ENCODE assay signal across 9 mouse cellular contexts in genomic region chr2:72114148-72114559, GRCm38 (mm10).
DNase-seq lines count a peak whose midpoint lies in the region; ATAC-seq and TF ChIP-seq lines count a peak whose summit lies in the region.
"Had no signal": no experiment of that assay in that cellular context is flagged by ENCODE, and none has a peak within 500 bp of the region (broad histone marks: within the 10 kb centered on the region; RNA-seq: fewer than 3 reads in every experiment).

No protein-coding gene starts in this region.

- H3K4me1 ChIP-seq in heart, embryonic 13.5 days, result peaks cover 37% of the 10 kb centered on the region
- peaks cover 28% of the 10 kb centered on the region for H3K4me1 ChIP-seq in heart, embryonic 10.5 days
- 0 out of 2 replicates have a peak, but pooled peaks cover 10% of the 10 kb centered on the region for H3K4me1 ChIP-seq in liver, postnatal 0 days (ENCODE audit: insufficient read depth)
- H3K4me1 ChIP-seq in liver, embryonic 11.5 days (replicated peaks; ENCODE audit: control insufficient read depth, insufficient read depth, low read length), result peaks cover 7% of the 10 kb centered on the region; the same call in 1 of the 2 replicates

- no peaks in the 10 kb centered on the region for H3K9me3 ChIP-seq in heart, embryonic 13.5 days
- no peaks in the 10 kb centered on the region for H3K9me3 ChIP-seq in heart, embryonic 10.5 days
- no peaks in the 10 kb centered on the region for H3K9me3 ChIP-seq in liver, postnatal 0 days (ENCODE audit: low read length)
- H3K9me3 ChIP-seq in liver, embryonic 11.5 days (ENCODE audit: control insufficient read depth, low read length), result no peaks in the 10 kb centered on the region
- H3K9me3 ChIP-seq: embryonic facial prominence, embryonic 13.5 days had no signal

- no peak overlapping the region for H3ac ChIP-seq in myocyte (ENCODE audit: control insufficient read depth, insufficient read length)

- H3K27ac ChIP-seq in heart, embryonic 13.5 days (replicated peaks), result peak overlapping the region; percentile 42; the same call in 1 of the 2 replicates
- H3K27ac ChIP-seq in heart, embryonic 10.5 days, result no peak overlapping the region
- H3K27ac ChIP-seq in liver, postnatal 0 days (ENCODE audit: low read depth), result peak overlapping the region; percentile 36; the same call in 1 of the 2 replicates
- no peak overlapping the region for H3K27ac ChIP-seq in liver, embryonic 11.5 days (ENCODE audit: low read depth, low read length)
- H3K27ac ChIP-seq: embryonic facial prominence, embryonic 13.5 days had no signal

- 67% methylated on average over 4 of the region's 4 CpGs for WGBS in heart, embryonic 13.5 days
- WGBS in heart, embryonic 10.5 days, result 73% methylated on average over 4 of the region's 4 CpGs
- WGBS in liver, postnatal 0 days (ENCODE audit: insufficient replicate concordance), result 59% methylated on average over 4 of the region's 4 CpGs
- 81% methylated on average over 4 of the region's 4 CpGs for WGBS in liver, embryonic 11.5 days

- no peak overlapping the region for H3K4me3 ChIP-seq in heart, embryonic 13.5 days
- H3K4me3 ChIP-seq in heart, embryonic 10.5 days, result no peak overlapping the region
- H3K4me3 ChIP-seq in liver, postnatal 0 days (ENCODE audit: low read depth, low read length), result no peak overlapping the region
- H3K4me3 ChIP-seq in liver, embryonic 11.5 days (ENCODE audit: low read depth, low read length), result no peak overlapping the region
- no peak overlapping the region for H3K4me3 ChIP-seq in myocyte
- H3K4me3 ChIP-seq: embryonic facial prominence, embryonic 13.5 days had no signal

- no peaks in the 10 kb centered on the region; the same call in 1 of the 2 replicates for H3K27me3 ChIP-seq in heart, embryonic 13.5 days (replicated peaks)
- H3K27me3 ChIP-seq in heart, embryonic 10.5 days (ENCODE audit: insufficient read depth, poor library complexity, severe bottlenecking), result no peaks in the 10 kb centered on the region
- no peaks in the 10 kb centered on the region for H3K27me3 ChIP-seq in liver, postnatal 0 days (ENCODE audit: insufficient read depth, low read length)
- no peaks in the 10 kb centered on the region for H3K27me3 ChIP-seq in liver, embryonic 11.5 days (replicated peaks; ENCODE audit: control insufficient read depth, insufficient read depth, low read length)
- no peaks in the 10 kb centered on the region for H3K27me3 ChIP-seq in myocyte (ENCODE audit: control insufficient read depth, insufficient read depth, insufficient read length)
- H3K27me3 ChIP-seq: embryonic facial prominence, embryonic 13.5 days had no signal

- no peaks in the 10 kb centered on the region for H3K79me2 ChIP-seq in myocyte (ENCODE audit: control insufficient read depth, insufficient read depth)

- no peak for TF ChIP-seq POLR2A in myocyte (IDR thresholded peaks at IDR 0.05; ENCODE audit: insufficient read length, low read depth)

- no peak for ATAC-seq in heart, embryonic 13.5 days (ENCODE audit: extremely low read depth, insufficient number of reproducible peaks, low FRiP score, low TSS enrichment)
- ATAC-seq in liver, postnatal 0 days, result peak; percentile 29; the same call in 1 of the 2 replicates
- ATAC-seq in liver, embryonic 11.5 days (replicated peaks; ENCODE audit: low FRiP score), result no peak
- peak; percentile 88 for ATAC-seq in activated CD4-positive, CD25-positive, alpha-beta regulatory T cell, adult 4 months

- no peaks in the 10 kb centered on the region for H3K36me3 ChIP-seq in heart, embryonic 13.5 days
- H3K36me3 ChIP-seq in heart, embryonic 10.5 days, result no peaks in the 10 kb centered on the region
- H3K36me3 ChIP-seq in liver, postnatal 0 days (replicated peaks; ENCODE audit: insufficient read depth, low read length), result no peaks in the 10 kb centered on the region
- no peaks in the 10 kb centered on the region for H3K36me3 ChIP-seq in liver, embryonic 11.5 days (ENCODE audit: control insufficient read depth, insufficient read depth, low read length)
- no peaks in the 10 kb centered on the region for H3K36me3 ChIP-seq in myocyte (ENCODE audit: control insufficient read depth, insufficient read depth)
- H3K36me3 ChIP-seq: embryonic facial prominence, embryonic 13.5 days had no signal

- H3K4me2 ChIP-seq in heart, embryonic 13.5 days, result no peak overlapping the region
- 0 out of 2 replicates have a peak overlapping the region, but pooled peaks have one; percentile 18 for H3K4me2 ChIP-seq in liver, postnatal 0 days (ENCODE audit: low read depth, low read length)
- H3K4me2 ChIP-seq in liver, embryonic 11.5 days, result no peak overlapping the region
- peak overlapping the region; percentile 28 for H3K4me2 ChIP-seq in myocyte (ENCODE audit: low read depth)
- H3K4me2 ChIP-seq: embryonic facial prominence, embryonic 13.5 days had no signal

- no peak for TF ChIP-seq CTCF in liver, postnatal 0 days (IDR thresholded peaks at IDR 0.05; ENCODE audit: low read depth)

- H3K9ac ChIP-seq in heart, embryonic 13.5 days, result no peak overlapping the region
- no peak overlapping the region for H3K9ac ChIP-seq in liver, postnatal 0 days (replicated peaks)
- no peak overlapping the region for H3K9ac ChIP-seq in liver, embryonic 11.5 days (ENCODE audit: low read depth, low read length)
- H3K9ac ChIP-seq: embryonic facial prominence, embryonic 13.5 days had no signal

- DNase-seq in heart, embryonic 10.5 days (ENCODE audit: low spot score), result no peak
- no peak for DNase-seq in liver, postnatal 0 days
- no peak for DNase-seq in liver, embryonic 11.5 days (ENCODE audit: low spot score)
- no peak for DNase-seq in right cerebral cortex, adult 2 months (ENCODE audit: low spot score in 2 of 2)
- no peak for DNase-seq in cerebellum, postnatal 36 days

- no peak for TF ChIP-seq EP300 in liver, postnatal 0 days (IDR thresholded peaks at IDR 0.05; ENCODE audit: low read depth)

TF ChIP-seq in myocyte, 11 proteins besides CTCF, POLR2A, EP300 and RAD21:
- TF ChIP-seq MYOG (IDR thresholded peaks at IDR 0.05; ENCODE audit: control insufficient read depth in 1 of 3, insufficient read depth in 1 of 3, insufficient read length in 2 of 3, low read depth in 2 of 3) (no peak), REST (IDR thresholded peaks at IDR 0.05; ENCODE audit: insufficient read depth, insufficient read length) (no peak), SRF (IDR thresholded peaks at IDR 0.05; ENCODE audit: control insufficient read depth, insufficient read length, low read depth) (no peak), MAX (IDR thresholded peaks at IDR 0.05; ENCODE audit: low read depth) (no peak), USF1 (IDR thresholded peaks at IDR 0.05; ENCODE audit: low read depth) (no peak), E2F4 (IDR thresholded peaks at IDR 0.05; ENCODE audit: insufficient read depth) (no peak), CEBPB (IDR thresholded peaks at IDR 0.05; ENCODE audit: insufficient read depth, poor library complexity, severe bottlenecking) (no peak), POLR2AphosphoS2 (IDR thresholded peaks at IDR 0.05; ENCODE audit: insufficient read length, low read depth) (no peak), TCF12 (IDR thresholded peaks at IDR 0.05; ENCODE audit: insufficient read depth, poor library complexity, severe bottlenecking) (no peak), MYOD1 (IDR thresholded peaks at IDR 0.05; ENCODE audit: control insufficient read depth in 1 of 3, insufficient read length in 2 of 3, low read depth in 2 of 3) (no peak), TCF3 (IDR thresholded peaks at IDR 0.05; ENCODE audit: insufficient read length, low read depth) (no peak)

Comparison
In these comparisons a context has a peak if more than half of its experiments do, and no peak if none do; other contexts are left out.
1. ATAC-seq: peak in liver, postnatal 0 days (single experiment) and activated CD4-positive, CD25-positive, alpha-beta regulatory T cell, adult 4 months (single experiment); none in heart, embryonic 13.5 days (single experiment) and liver, embryonic 11.5 days (single experiment).
2. H3K27ac ChIP-seq: peak in heart, embryonic 13.5 days (single experiment) and liver, postnatal 0 days (single experiment); none in heart, embryonic 10.5 days (single experiment) and liver, embryonic 11.5 days (single experiment).
3. H3K4me2 ChIP-seq: peak in liver, postnatal 0 days (single experiment) and myocyte (single experiment); none in heart, embryonic 13.5 days (single experiment) and liver, embryonic 11.5 days (single experiment).